Mouse (Mus musculus) MN1 (cell line): ENCODE measurements around the gene Ddx43.

Experiments used
- DNase-seq: peaks from one replicate; pipeline ENCODE4 v3.0.0-alpha.2; 2016; ENCODE audit warnings: low spot score

The Ddx43 gene

GRCm38 (mm10) chr9:78442579-78443392, 47.2 kb downstream of the Ddx43 start, which contains the start of gene Cgas:
Cgas (minus strand) TSS chr9:78443237.
- peak; percentile 31 for DNase-seq

- DNase-seq = no peak
These were observed 52.0 kb downstream of the Ddx43 start for GRCm38 (mm10) chr9:78447606-78447972.

- DNase-seq = peak; percentile 93
These were observed 52.6 kb downstream of the Ddx43 start, which contains the start of the genes Mto1 and Gm17324 for GRCm38 (mm10) chr9:78447973-78448873. Mto1 (plus strand) TSS chr9:78448208. Gm17324 (minus strand) TSS chr9:78448786.

- no peak for DNase-seq
These were observed 54.8 kb downstream of the Ddx43 start for GRCm38 (mm10) chr9:78450404-78450803.

GRCm38 (mm10) chr9:78451382-78451781, 55.8 kb downstream of the Ddx43 start:
- no peak for DNase-seq

- DNase-seq = no peak
These were observed 61.4 kb downstream of the Ddx43 start for GRCm38 (mm10) chr9:78457026-78457425.

GRCm38 (mm10) chr9:78463337-78463736, 67.8 kb downstream of the Ddx43 start:
- no peak for DNase-seq

- no peak for DNase-seq
These were observed 70.1 kb downstream of the Ddx43 start for GRCm38 (mm10) chr9:78465725-78466124.
